Mouse (Mus musculus): ENCODE measurements around the gene Ap5m1. TPM values are rescaled to one million over a fixed set of nuclear protein-coding genes. Genes with fewer than 3 reads are reported as not detected.

The Ap5m1 gene
- polyA plus RNA-seq, 1 experiment from 2014 or later: 27.9 TPM

GRCm38 (mm10) chr14:49138171-49138570 lies 72.3 kb downstream of the Ap5m1 start:
- Histone ChIP-seq H3K27ac (replicated peaks; ENCODE audit: low read depth, low read length) (no peak overlapping the region), H3K27me3 (ENCODE audit: control insufficient read depth, insufficient read depth, low read length) (no peaks in the 10 kb centered on the region), H3K4me3 (replicated peaks; ENCODE audit: low read depth, low read length) (no peak overlapping the region), H3K4me2 (ENCODE audit: low read length) (no peak overlapping the region), H3K4me1 (ENCODE audit: control insufficient read depth, insufficient read depth, low read length) (no peaks in the 10 kb centered on the region), H3K9me3 (ENCODE audit: control insufficient read depth, low read length) (no peaks in the 10 kb centered on the region), H3K9ac (replicated peaks; ENCODE audit: low read length) (no peak overlapping the region), H3K36me3 (ENCODE audit: control insufficient read depth, insufficient read depth, low read length) (no peaks in the 10 kb centered on the region)
- ATAC-seq (ENCODE audit: low FRiP score, low TSS enrichment) (no peak), DNase-seq (no peak)
- WGBS: 73% methylated on average over 1 of the region's 1 CpGs

GRCm38 (mm10) chr14:49140756-49141155 lies 74.9 kb downstream of the Ap5m1 start:
- Histone ChIP-seq H3K27me3 (ENCODE audit: control insufficient read depth, insufficient read depth, low read length) (no peaks in the 10 kb centered on the region), H3K36me3 (ENCODE audit: control insufficient read depth, insufficient read depth, low read length) (no peaks in the 10 kb centered on the region), H3K4me1 (ENCODE audit: control insufficient read depth, insufficient read depth, low read length) (no peaks in the 10 kb centered on the region), H3K4me3 (replicated peaks; ENCODE audit: low read depth, low read length) (no peak overlapping the region), H3K27ac (replicated peaks; ENCODE audit: low read depth, low read length) (no peak overlapping the region), H3K9ac (replicated peaks; ENCODE audit: low read length) (no peak overlapping the region), H3K9me3 (ENCODE audit: control insufficient read depth, low read length) (no peaks in the 10 kb centered on the region), H3K4me2 (ENCODE audit: low read length) (no peak overlapping the region)
- WGBS: 94% methylated on average over 7 of the region's 7 CpGs
- ATAC-seq (ENCODE audit: low FRiP score, low TSS enrichment) (no peak), DNase-seq (no peak)

Other genes with a start within 250 kb of the Ap5m1 start
- gene Exoc5, start 556 bp downstream of the Ap5m1 start, polyA plus RNA-seq (2014; fragmentation: Nextera tagmentation; extraction: Ambion mirVana): 77.5 and 105 TPM in 2 replicates
- 20.8 and 22.4 TPM in 2 replicates for gene Naa30, start 106.1 kb downstream of the Ap5m1 start, polyA plus RNA-seq (2014; fragmentation: Nextera tagmentation; extraction: Ambion mirVana)
- gene ccdc198, start 179.4 kb downstream of the Ap5m1 start, polyA plus RNA-seq (2014; fragmentation: Nextera tagmentation; extraction: Ambion mirVana): 0.09 and 0.33 TPM in 2 replicates

Measured in midbrain, embryonic 14.5 days (tissue).